Mouse (Mus musculus) heart, embryonic 14.5 days (tissue): ENCODE measurements around the gene Flrt1. TPM values are rescaled to one million over a fixed set of nuclear protein-coding genes. Genes with fewer than 3 reads are reported as not detected.

ENCODE experiments used
- ATAC-seq: fragments of 200-750 bp; cut with Nextera tagmentation; 2 replicates; pipeline ENCODE4 v1.8.0; 2017; ENCODE audit warnings: low read depth, moderate TSS enrichment; ENCODE audit not compliant: insufficient number of reproducible peaks, insufficient read depth, low FRiP score
- H3K27ac ChIP-seq, 2 experiments: fragments of 200-500 bp in 1 of 2; fragments of 300-500 bp in 1 of 2; sonication (generic) in 1 of 2; replicated peaks in 1 of 2; 2 replicates each; pipeline ENCODE4 v1.5.1; 2012 to 2014; ENCODE audit warnings: low read depth in 2 of 2, low read length in 2 of 2, control low read depth in 1 of 2, mild to moderate bottlenecking in 1 of 2, mixed read lengths in 1 of 2; ENCODE audit not compliant: control insufficient read depth in 1 of 2, insufficient read depth in 1 of 2
- H3K27me3 ChIP-seq: fragments of 300-500 bp; sonication (generic); 2 replicates; pipeline ENCODE4 v1.6.1; 2014; ENCODE audit warnings: mild to moderate bottlenecking, low read length, control low read depth; ENCODE audit not compliant: control insufficient read depth, insufficient read depth
- H3K36me3 ChIP-seq: fragments of 300-500 bp; sonication (generic); 2 replicates; pipeline ENCODE4 v1.6.1; 2014; ENCODE audit warnings: mild to moderate bottlenecking, control low read depth, low read length, mixed read lengths; ENCODE audit not compliant: control insufficient read depth, insufficient read depth
- H3K4me1 ChIP-seq, 2 experiments: fragments of 200-500 bp in 1 of 2; fragments of 300-500 bp in 1 of 2; sonication (generic) in 1 of 2; 2 replicates each; pipeline ENCODE4 v1.6.1; 2012 to 2014; ENCODE audit warnings: low read length in 2 of 2, control low read depth in 1 of 2, mixed read lengths in 1 of 2; ENCODE audit not compliant: control insufficient read depth in 2 of 2, insufficient read depth in 2 of 2
- H3K4me2 ChIP-seq: fragments of 300-500 bp; sonication (generic); 2 replicates; pipeline ENCODE4 v1.6.1; 2014; ENCODE audit warnings: mild to moderate bottlenecking, low read length
- H3K4me3 ChIP-seq, 2 experiments: fragments of 200-500 bp in 1 of 2; fragments of 300-500 bp in 1 of 2; sonication (generic) in 1 of 2; 2 replicates each; pipeline ENCODE4 v1.5.1; 2012 to 2014; ENCODE audit warnings: low read length in 2 of 2, mild to moderate bottlenecking in 2 of 2, control low read depth in 1 of 2, low read depth in 1 of 2, moderate library complexity in 1 of 2; ENCODE audit not compliant: control insufficient read depth in 1 of 2, insufficient read depth in 1 of 2
- H3K9ac ChIP-seq: fragments of 300-500 bp; sonication (generic); 2 replicates; pipeline ENCODE4 v1.6.1; 2014; ENCODE audit warnings: mild to moderate bottlenecking, low read length
- H3K9me3 ChIP-seq: fragments of 300-500 bp; sonication (generic); 2 replicates; pipeline ENCODE4 v1.6.1; 2016; ENCODE audit warnings: low read length, control low read depth; ENCODE audit not compliant: control insufficient read depth
- WGBS: fragments of 180-500 bp; shearing (Covaris S2); extraction: QIAGEN DNeasy Blood & Tissue Kit; methylation state at CpG from one replicate; pipeline ENCODE4 v1.1.7; 2014; 5-methylcytosine and 5-hydroxymethylcytosine counted together
- polyA plus RNA-seq: library from polyadenylated mRNA; unstranded; fragments of >200 nt; fragmentation: Nextera tagmentation; extraction: Ambion mirVana; gene quantifications from 2 replicates; pipeline ENCODE4 v1.2.1, GENCODE M21; 2014

Gene Flrt1
- polyA plus RNA-seq, 1 experiment from 2014 or later: 1.5 TPM

GRCm38 (mm10) chr19:7121252-7121651, 15.7 kb upstream of the Flrt1 start:
- Histone ChIP-seq H3K9me3 (no peaks in the 10 kb centered on the region), H3K4me2 (no peak overlapping the region), H3K27me3 (no peaks in the 10 kb centered on the region), H3K27ac (peak overlapping the region; percentile 36 to 95; a peak in 3 of 4 replicates), H3K36me3 (no peaks in the 10 kb centered on the region), H3K4me1 (peaks cover 29 to 41% of the 10 kb centered on the region in 2 experiments), H3K4me3 (no peak overlapping the region), H3K9ac (peak overlapping the region; percentile 46)
- ATAC-seq: no peak
- 66% methylated on average over 11 of the region's 11 CpGs for WGBS

- Histone ChIP-seq H3K27ac (0 out of 4 replicates have a peak overlapping the region, but pooled peaks of 1 of the 2 experiments have one; percentile 41), H3K36me3 (no peaks in the 10 kb centered on the region), H3K9me3 (no peaks in the 10 kb centered on the region), H3K4me1 (peaks cover 40 to 55% of the 10 kb centered on the region in 2 experiments), H3K9ac (peak overlapping the region; percentile 55), H3K4me2 (0 out of 2 replicates have a peak overlapping the region, but pooled peaks have one; percentile 11), H3K4me3 (no peak overlapping the region), H3K27me3 (no peaks in the 10 kb centered on the region)
- ATAC-seq: 0 out of 2 replicates have a peak, but pooled peaks have one; percentile 14
- 26% methylated on average over 8 of the region's 8 CpGs for WGBS
Observed at GRCm38 (mm10) chr19:7117653-7118307, 12.3 kb upstream of the Flrt1 start.

- Histone ChIP-seq H3K36me3 (no peaks in the 10 kb centered on the region), H3K4me2 (no peak overlapping the region), H3K27ac (no peak overlapping the region), H3K9ac (no peak overlapping the region), H3K4me1 (peaks cover 37 to 51% of the 10 kb centered on the region in 2 experiments), H3K27me3 (no peaks in the 10 kb centered on the region), H3K9me3 (no peaks in the 10 kb centered on the region), H3K4me3 (no peak overlapping the region)
- no peak for ATAC-seq
- 61% methylated on average over 4 of the region's 4 CpGs for WGBS
Observed at GRCm38 (mm10) chr19:7117141-7117540, 11.6 kb upstream of the Flrt1 start.

GRCm38 (mm10) chr19:7116038-7116731, 10.7 kb upstream of the Flrt1 start:
- no peaks in the 10 kb centered on the region for H3K27me3 ChIP-seq
- H3K4me1 ChIP-seq: peaks cover 27 to 42% of the 10 kb centered on the region in 2 experiments
- no peak overlapping the region for H3K9ac ChIP-seq
- no peak overlapping the region for H3K4me2 ChIP-seq
- WGBS: 84% methylated on average over 4 of the region's 4 CpGs
- no peak overlapping the region for H3K4me3 ChIP-seq
- ATAC-seq: no peak
- H3K27ac ChIP-seq: no peak overlapping the region
- H3K36me3 ChIP-seq: no peaks in the 10 kb centered on the region
- H3K9me3 ChIP-seq: no peaks in the 10 kb centered on the region

- 68% methylated on average over 14 of the region's 14 CpGs for WGBS
- H3K4me3 ChIP-seq: no peak overlapping the region
- no peak for ATAC-seq
- peaks cover 29 to 49% of the 10 kb centered on the region in 2 experiments for H3K4me1 ChIP-seq
- no peaks in the 10 kb centered on the region for H3K36me3 ChIP-seq
- H3K9ac ChIP-seq: peak overlapping the region; percentile 21; the same call in 1 of the 2 replicates
- H3K27ac ChIP-seq: 0 out of 4 replicates have a peak overlapping the region, but pooled peaks of 1 of the 2 experiments have one; percentile 19
- H3K4me2 ChIP-seq: no peak overlapping the region
- no peaks in the 10 kb centered on the region for H3K27me3 ChIP-seq
- H3K9me3 ChIP-seq: no peaks in the 10 kb centered on the region
Observed at GRCm38 (mm10) chr19:7113574-7113973, 8.0 kb upstream of the Flrt1 start.

- no peaks in the 10 kb centered on the region for H3K27me3 ChIP-seq
- H3K9ac ChIP-seq: 0 out of 2 replicates have a peak overlapping the region, but pooled peaks have one; percentile 44
- H3K4me3 ChIP-seq: no peak overlapping the region
- no peaks in the 10 kb centered on the region for H3K36me3 ChIP-seq
- no peak for ATAC-seq
- WGBS: 55% methylated on average over 3 of the region's 3 CpGs
- H3K9me3 ChIP-seq: no peaks in the 10 kb centered on the region
- peaks cover 25 to 50% of the 10 kb centered on the region in 2 experiments for H3K4me1 ChIP-seq
- no peak overlapping the region for H3K27ac ChIP-seq
- H3K4me2 ChIP-seq: no peak overlapping the region
Observed at GRCm38 (mm10) chr19:7112628-7113027, 7.1 kb upstream of the Flrt1 start.

GRCm38 (mm10) chr19:7111710-7112109, 6.2 kb upstream of the Flrt1 start:
- no peaks in the 10 kb centered on the region for H3K9me3 ChIP-seq
- no peak overlapping the region for H3K27ac ChIP-seq
- H3K36me3 ChIP-seq: no peaks in the 10 kb centered on the region
- H3K27me3 ChIP-seq: no peaks in the 10 kb centered on the region
- ATAC-seq: no peak
- peaks cover 23 to 46% of the 10 kb centered on the region in 2 experiments for H3K4me1 ChIP-seq
- no peak overlapping the region for H3K4me2 ChIP-seq
- no peak overlapping the region for H3K9ac ChIP-seq
- no peak overlapping the region for H3K4me3 ChIP-seq
- 89% methylated on average over 4 of the region's 4 CpGs for WGBS
